Mouse (Mus musculus) liver, embryonic 12.5 days (tissue): ENCODE measurements around the gene Dlx3. TPM values are rescaled to one million over a fixed set of nuclear protein-coding genes. Genes with fewer than 3 reads are reported as not detected.
A peak's percentile ranks its signal among the peaks of the same experiment; 100 is the strongest.

ENCODE experiments used
- ATAC-seq: fragments of 200-750 bp; cut with Nextera tagmentation; 2 replicates; pipeline ENCODE4 v1.8.0; 2017; ENCODE audit warnings: moderate number of reproducible peaks, mild to moderate bottlenecking, moderate library complexity
- H3K27ac ChIP-seq: fragments of 300-500 bp; sonication (generic); 2 replicates; pipeline ENCODE4 v1.5.1; 2016; ENCODE audit warnings: mild to moderate bottlenecking
- H3K27me3 ChIP-seq: fragments of 300-500 bp; sonication (generic); replicated peaks from 2 replicates; pipeline ENCODE4 v1.6.1; 2016; ENCODE audit warnings: mild to moderate bottlenecking, moderate library complexity
- H3K36me3 ChIP-seq: fragments of 300-500 bp; sonication (generic); 2 replicates; pipeline ENCODE4 v1.6.1; 2016; ENCODE audit warnings: mild to moderate bottlenecking, moderate library complexity
- H3K4me1 ChIP-seq: fragments of 300-500 bp; sonication (generic); 2 replicates; pipeline ENCODE4 v1.6.1; 2016
- H3K4me2 ChIP-seq: fragments of 300-500 bp; sonication (generic); 2 replicates; pipeline ENCODE4 v1.6.1; 2016; ENCODE audit warnings: mild to moderate bottlenecking, moderate library complexity
- H3K4me3 ChIP-seq: fragments of 300-500 bp; sonication (generic); 2 replicates; pipeline ENCODE4 v1.5.1; 2016; ENCODE audit warnings: mild to moderate bottlenecking, moderate library complexity
- H3K9ac ChIP-seq: fragments of 300-500 bp; sonication (generic); 2 replicates; pipeline ENCODE4 v1.6.1; 2016; ENCODE audit warnings: mild to moderate bottlenecking, moderate library complexity
- H3K9me3 ChIP-seq: fragments of 300-500 bp; sonication (generic); replicated peaks from 2 replicates; pipeline ENCODE4 v1.6.1; 2016; ENCODE audit warnings: mild to moderate bottlenecking, moderate library complexity
- WGBS: fragments of 180-500 bp; shearing (Covaris S2); methylation state at CpG from one replicate; pipeline ENCODE4 v1.1.7; 2016; ENCODE audit not compliant: insufficient replicate concordance; 5-methylcytosine and 5-hydroxymethylcytosine counted together
- polyA plus RNA-seq: library from polyadenylated mRNA; unstranded; fragments of >200 nt; fragmentation: Nextera tagmentation; extraction: Ambion mirVana; gene quantifications from 2 replicates; pipeline ENCODE4 v1.2.1, GENCODE M21; 2016

The Dlx3 gene
- polyA plus RNA-seq, 1 experiment from 2014 or later, result 0.05 TPM

GRCm38 (mm10) chr11:95095596-95095995 lies 24.3 kb upstream of the Dlx3 start:
- Histone ChIP-seq H3K27ac (no peak overlapping the region), H3K4me3 (no peak overlapping the region), H3K4me1 (peaks cover 8% of the 10 kb centered on the region; the same call in 1 of the 2 replicates), H3K36me3 (no peaks in the 10 kb centered on the region), H3K4me2 (no peak overlapping the region), H3K9ac (no peak overlapping the region), H3K9me3 (no peaks in the 10 kb centered on the region), H3K27me3 (peaks cover 35% of the 10 kb centered on the region)
- ATAC-seq, result no peak
- 72% methylated on average over 10 of the region's 10 CpGs for WGBS

DNA sequence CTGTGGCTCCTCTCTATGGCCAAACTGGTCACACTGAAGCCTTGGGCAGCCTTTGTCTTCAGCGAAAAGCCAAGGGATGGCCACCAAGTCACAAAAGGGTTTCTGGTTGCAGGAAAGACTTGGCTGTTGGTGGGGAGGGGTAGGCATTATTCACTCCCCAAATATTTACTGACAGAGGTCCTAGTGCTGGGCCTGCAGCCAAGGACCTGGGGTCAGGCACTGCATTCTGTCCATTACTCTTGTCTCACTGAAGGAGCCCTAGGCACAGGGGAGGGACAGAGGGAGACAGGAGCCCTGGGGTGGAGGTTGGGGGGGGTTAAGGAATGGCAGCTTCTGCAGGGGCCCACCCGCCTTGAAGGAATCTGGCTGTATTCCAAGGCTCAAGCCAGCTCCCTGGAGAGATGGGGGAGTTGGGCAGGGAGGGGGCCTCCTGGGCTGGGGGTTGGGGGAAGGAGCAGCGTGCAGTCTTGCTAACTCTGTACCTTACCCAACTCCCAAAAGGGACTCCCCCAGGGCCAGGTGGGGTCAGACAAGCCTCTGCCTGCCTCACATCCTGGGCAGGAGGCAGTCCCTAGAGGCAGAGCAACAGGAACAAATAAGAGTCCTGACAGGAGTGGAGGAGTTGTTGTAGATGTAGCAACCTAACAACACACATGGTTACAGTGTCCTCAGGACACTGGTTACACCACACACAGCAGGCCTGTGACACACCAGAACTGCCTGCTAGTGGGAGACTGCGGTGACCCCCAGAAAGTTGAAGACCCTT lies 23.1 kb upstream of the Dlx3 start:
- H3K4me2 ChIP-seq, result no peak overlapping the region
- no peak overlapping the region; the same call in 1 of the 2 replicates for H3K27ac ChIP-seq

DNA sequence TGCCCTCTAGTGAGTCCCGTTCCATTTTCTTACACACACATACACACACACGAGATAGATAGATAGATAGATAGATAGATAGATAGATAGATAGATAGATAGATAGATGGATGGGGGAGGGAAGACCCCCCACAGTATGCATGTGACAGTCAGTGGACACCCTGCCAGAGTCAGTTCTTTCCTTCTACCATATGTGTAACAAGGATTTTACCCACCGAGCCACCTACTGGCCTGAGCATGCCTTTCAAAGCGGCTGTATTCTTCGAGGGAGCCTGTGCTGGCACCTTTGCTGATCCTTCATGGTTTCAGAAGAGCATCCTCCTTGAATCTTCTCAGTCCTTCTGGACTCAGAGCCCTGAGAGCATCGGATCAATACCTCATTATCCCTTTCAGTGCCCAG lies 22.0 kb upstream of the Dlx3 start:
- H3K36me3 ChIP-seq, result no peaks in the 10 kb centered on the region
- no peak overlapping the region for H3K4me2 ChIP-seq
- no peak for ATAC-seq
- H3K27ac ChIP-seq, result no peak overlapping the region
- H3K9ac ChIP-seq, result no peak overlapping the region
- H3K4me1 ChIP-seq, result peaks cover 8% of the 10 kb centered on the region; the same call in 1 of the 2 replicates
- no peaks in the 10 kb centered on the region for H3K9me3 ChIP-seq
- WGBS, result 56% methylated on average over 6 of the region's 6 CpGs
- H3K4me3 ChIP-seq, result no peak overlapping the region
- peaks cover 50% of the 10 kb centered on the region for H3K27me3 ChIP-seq

More for the DNA sequence above, 23.1 kb upstream of the Dlx3 start:
- H3K9me3 ChIP-seq, result no peaks in the 10 kb centered on the region
- no peaks in the 10 kb centered on the region for H3K36me3 ChIP-seq
- no peak overlapping the region for H3K4me3 ChIP-seq
- peak; percentile 32; the same call in 1 of the 2 replicates for ATAC-seq
- peaks cover 47% of the 10 kb centered on the region for H3K27me3 ChIP-seq
- 57% methylated on average over 4 of the region's 4 CpGs for WGBS
- no peak overlapping the region for H3K9ac ChIP-seq
- peaks cover 8% of the 10 kb centered on the region; the same call in 1 of the 2 replicates for H3K4me1 ChIP-seq

DNA sequence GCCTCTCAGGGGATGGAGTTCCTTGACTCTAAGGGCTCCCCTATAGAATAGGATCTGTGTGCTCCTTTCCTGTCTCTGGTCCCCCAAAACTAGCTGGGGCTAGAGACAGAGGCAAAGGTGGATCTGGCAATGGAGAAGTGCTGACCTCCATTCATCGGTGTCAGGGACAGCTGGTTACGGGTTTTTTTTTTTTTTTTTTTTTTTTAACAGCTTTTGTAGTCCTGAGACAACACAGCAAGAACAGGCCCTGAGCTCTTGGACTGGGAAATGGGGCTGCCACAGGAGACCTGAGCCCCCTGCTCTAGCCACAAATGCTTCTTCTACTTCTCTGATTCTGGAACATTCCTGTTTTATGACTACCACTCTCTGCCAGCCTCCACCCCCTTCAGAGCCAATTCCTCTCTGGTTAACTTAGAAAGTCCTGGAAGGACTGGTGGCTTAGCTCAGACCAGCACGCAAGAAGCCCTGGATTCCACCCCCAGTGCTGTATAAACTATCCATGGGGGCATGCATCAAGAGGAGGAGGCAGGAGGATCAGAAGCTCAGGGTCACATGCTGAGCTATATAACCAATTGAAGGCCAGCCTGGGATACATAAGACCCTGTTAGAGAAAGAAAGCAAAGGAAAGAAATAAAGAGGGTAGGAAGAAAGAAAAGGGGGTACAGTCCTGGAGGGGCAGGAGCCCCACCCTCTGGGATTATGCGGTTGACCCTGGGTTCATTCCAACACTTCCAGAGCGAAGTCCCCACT lies 21.4 kb upstream of the Dlx3 start:
- H3K4me3 ChIP-seq, result no peak overlapping the region
- H3K9me3 ChIP-seq, result no peaks in the 10 kb centered on the region
- WGBS, result 60% methylated on average over 5 of the region's 5 CpGs
- H3K27ac ChIP-seq, result no peak overlapping the region
- no peak overlapping the region for H3K9ac ChIP-seq
- no peak for ATAC-seq
- H3K27me3 ChIP-seq, result peaks cover 56% of the 10 kb centered on the region
- no peak overlapping the region for H3K4me2 ChIP-seq
- peaks cover 8% of the 10 kb centered on the region; the same call in 1 of the 2 replicates for H3K4me1 ChIP-seq
- H3K36me3 ChIP-seq, result no peaks in the 10 kb centered on the region

DNA sequence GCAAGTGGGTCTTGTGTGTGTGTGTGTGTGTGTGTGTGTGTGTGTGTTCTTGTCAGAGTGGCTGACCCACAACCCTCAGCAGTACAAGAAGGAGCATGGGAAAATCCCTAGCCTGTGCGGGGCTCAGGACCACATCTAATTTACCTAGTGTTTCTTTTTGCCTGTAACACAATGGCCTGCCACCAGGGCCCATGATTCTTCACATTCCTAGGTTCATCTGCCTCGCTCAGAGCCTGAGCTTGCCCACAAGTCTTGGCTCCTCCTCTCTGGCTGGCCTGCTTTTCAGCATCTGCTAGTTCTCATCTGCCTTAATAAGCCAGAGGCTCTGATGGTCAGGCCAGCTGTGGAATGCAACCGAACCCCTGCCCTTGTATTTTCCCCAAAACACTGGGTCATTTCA lies 19.5 kb upstream of the Dlx3 start:
- H3K4me1 ChIP-seq, result peaks cover 21% of the 10 kb centered on the region
- peaks cover 74% of the 10 kb centered on the region for H3K27me3 ChIP-seq
- H3K36me3 ChIP-seq, result no peaks in the 10 kb centered on the region
- no peak overlapping the region for H3K4me2 ChIP-seq
- WGBS, result 41% methylated on average over 3 of the region's 3 CpGs
- no peak overlapping the region for H3K27ac ChIP-seq
- no peak for ATAC-seq
- H3K9me3 ChIP-seq, result no peaks in the 10 kb centered on the region
- no peak overlapping the region for H3K4me3 ChIP-seq
- no peak overlapping the region for H3K9ac ChIP-seq

DNA sequence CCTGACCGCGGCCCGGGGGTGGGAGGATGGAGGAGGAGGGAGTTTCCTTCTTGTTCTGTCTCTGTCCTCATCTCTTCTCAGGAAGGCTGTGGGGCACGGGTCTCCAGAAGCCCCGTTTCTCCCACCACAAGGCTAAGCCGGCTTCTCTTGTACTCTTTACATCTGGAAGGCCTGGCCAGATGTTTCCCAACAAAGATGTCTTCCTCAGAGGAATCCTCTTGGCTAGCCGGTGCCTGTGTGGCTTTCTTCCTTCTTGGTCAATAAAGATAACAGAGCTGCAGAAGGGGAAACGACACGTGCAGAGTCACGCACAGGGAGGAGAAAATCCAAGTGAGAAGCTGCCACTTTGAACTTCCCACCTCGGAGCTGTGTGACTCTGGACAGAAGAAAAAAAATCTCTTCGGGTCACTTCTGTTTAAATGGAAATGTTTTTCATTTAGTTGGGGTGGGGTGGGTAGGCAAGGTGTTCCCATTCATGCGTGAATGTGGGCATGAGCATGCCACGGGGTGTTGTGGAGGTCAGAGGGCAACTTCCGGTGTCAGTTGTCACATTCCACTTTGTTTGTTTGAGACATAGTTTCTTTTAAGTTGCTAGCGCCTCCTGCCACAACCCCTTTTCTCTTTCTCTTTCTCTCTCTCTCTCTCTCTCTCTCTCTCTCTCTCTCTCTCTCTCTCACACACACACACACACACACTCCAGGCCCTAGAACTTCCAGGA lies 18.7 kb upstream of the Dlx3 start:
- no peaks in the 10 kb centered on the region for H3K36me3 ChIP-seq
- no peak overlapping the region for H3K4me2 ChIP-seq
- H3K27me3 ChIP-seq, result peaks cover 83% of the 10 kb centered on the region
- WGBS, result 17% methylated on average over 16 of the region's 16 CpGs
- no peak for ATAC-seq
- H3K4me3 ChIP-seq, result no peak overlapping the region
- H3K27ac ChIP-seq, result no peak overlapping the region
- no peak overlapping the region for H3K9ac ChIP-seq
- no peaks in the 10 kb centered on the region for H3K9me3 ChIP-seq
- peaks cover 24% of the 10 kb centered on the region for H3K4me1 ChIP-seq

DNA sequence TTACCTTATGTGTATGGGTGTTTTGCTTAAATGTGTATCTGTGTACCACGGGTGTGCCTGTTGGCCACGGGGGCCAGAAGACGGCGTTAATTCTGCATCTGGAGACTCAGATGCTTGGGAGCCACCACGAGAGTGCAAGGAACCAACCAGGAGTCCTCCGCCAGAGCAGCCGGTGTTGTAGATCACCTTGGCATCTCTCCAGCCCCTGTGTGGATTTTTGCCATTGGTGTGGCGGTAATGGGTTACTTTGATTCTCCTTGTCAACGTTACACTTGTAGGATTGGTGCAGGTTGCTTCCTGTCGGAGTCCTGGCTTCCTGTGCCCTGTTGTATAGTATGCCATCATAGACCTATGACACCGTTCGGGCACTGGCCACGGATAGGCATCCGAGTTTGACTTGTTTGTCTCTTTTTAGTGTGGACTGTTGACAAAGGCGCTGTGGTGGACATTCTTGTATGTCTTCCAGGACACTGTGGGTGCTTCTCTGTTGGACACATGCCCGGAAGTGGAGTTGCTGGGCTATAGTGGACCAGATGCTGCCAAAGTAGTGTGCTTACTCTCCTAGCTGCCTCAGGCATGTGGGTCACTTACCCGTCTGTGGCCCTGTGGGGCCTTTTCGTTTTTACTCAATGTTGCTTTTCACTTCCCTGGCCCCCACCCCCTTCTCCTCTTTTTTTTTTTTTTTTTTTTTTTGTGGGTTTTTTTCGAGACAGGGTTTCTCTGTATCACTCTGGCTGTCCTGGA lies 17.6 kb upstream of the Dlx3 start:
- H3K9ac ChIP-seq, result no peak overlapping the region
- WGBS, result 69% methylated on average over 19 of the region's 19 CpGs
- H3K4me2 ChIP-seq, result no peak overlapping the region
- H3K4me1 ChIP-seq, result peaks cover 17% of the 10 kb centered on the region
- H3K9me3 ChIP-seq, result no peaks in the 10 kb centered on the region
- no peak for ATAC-seq
- H3K27ac ChIP-seq, result no peak overlapping the region
- no peak overlapping the region for H3K4me3 ChIP-seq
- no peaks in the 10 kb centered on the region for H3K36me3 ChIP-seq
- peaks cover 94% of the 10 kb centered on the region for H3K27me3 ChIP-seq

DNA sequence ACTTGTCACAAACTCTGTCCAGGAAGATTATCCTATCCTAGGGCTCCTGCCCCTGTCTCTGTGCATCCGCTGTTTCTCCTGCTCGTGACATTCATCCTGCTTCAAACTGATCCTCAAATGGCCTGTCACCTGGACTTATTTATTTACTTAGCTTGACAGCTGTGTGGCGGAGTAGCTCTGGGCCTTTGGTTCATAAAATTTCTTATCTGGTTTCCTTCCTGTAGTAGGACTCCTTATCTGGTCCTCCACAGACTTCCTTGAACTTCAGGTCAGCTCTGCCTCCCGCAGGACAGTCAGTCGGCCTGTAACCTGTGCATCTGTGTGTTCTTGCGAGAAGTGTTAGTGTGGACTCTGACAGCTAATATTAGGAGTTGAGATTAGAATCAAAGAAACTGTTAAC lies 15.7 kb upstream of the Dlx3 start:
- 6% methylated on average over 6 of the region's 6 CpGs for WGBS
- H3K9me3 ChIP-seq, result no peaks in the 10 kb centered on the region
- H3K4me2 ChIP-seq, result no peak overlapping the region
- H3K27ac ChIP-seq, result no peak overlapping the region
- H3K27me3 ChIP-seq, result peaks cover 95% of the 10 kb centered on the region
- H3K4me1 ChIP-seq, result peaks cover 16% of the 10 kb centered on the region
- H3K9ac ChIP-seq, result no peak overlapping the region
- no peaks in the 10 kb centered on the region for H3K36me3 ChIP-seq
- H3K4me3 ChIP-seq, result no peak overlapping the region
- no peak for ATAC-seq

GRCm38 (mm10) chr11:95105274-95105874 lies 14.5 kb upstream of the Dlx3 start:
- 3% methylated on average over 25 of the region's 25 CpGs for WGBS
- H3K4me3 ChIP-seq, result no peak overlapping the region
- no peak overlapping the region for H3K9ac ChIP-seq
- H3K27me3 ChIP-seq, result peaks cover 84% of the 10 kb centered on the region
- no peaks in the 10 kb centered on the region for H3K9me3 ChIP-seq
- H3K27ac ChIP-seq, result no peak overlapping the region
- no peaks in the 10 kb centered on the region for H3K36me3 ChIP-seq
- H3K4me1 ChIP-seq, result peaks cover 16% of the 10 kb centered on the region
- no peak for ATAC-seq
- H3K4me2 ChIP-seq, result peak overlapping the region; percentile 44

DNA sequence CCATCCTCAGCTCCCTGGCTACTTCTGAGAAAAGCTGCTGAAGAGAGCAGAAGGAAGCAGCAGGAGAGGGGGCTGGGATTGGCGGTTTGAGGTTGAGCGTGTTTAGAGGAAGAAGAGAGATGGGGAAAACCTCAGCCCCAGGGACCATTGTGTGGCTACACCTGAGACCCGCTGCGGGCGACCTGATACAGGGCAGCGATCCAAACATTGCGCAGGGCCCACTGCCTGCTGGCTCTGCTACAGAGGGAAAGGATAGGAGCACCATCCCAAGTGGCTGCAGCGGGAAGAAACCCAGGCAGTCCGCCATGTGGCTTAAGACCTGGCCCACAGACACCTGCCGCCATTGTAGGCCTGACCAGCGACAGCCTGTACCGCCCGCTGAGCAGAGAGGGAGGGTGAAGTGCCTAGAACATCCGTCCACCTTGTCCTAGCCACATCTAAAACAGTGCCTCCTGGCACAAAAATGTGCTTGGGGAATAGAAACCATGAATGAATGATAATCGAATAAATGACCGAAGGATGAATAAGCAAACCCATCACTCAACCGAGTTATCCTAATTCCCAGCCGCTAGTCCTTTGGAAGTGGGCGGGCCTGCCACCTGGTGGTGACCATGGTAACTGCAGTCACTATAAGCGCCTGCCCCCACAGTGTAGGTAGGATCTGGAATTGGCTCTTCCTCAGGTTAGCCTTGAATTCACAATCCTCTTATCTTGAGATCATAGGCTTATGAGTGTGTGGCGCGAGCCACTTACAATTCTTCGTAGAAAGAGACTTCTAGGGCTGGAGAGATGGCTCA lies 13.3 kb upstream of the Dlx3 start:
- Histone ChIP-seq H3K9ac (no peak overlapping the region), H3K27me3 (peaks cover 71% of the 10 kb centered on the region), H3K4me2 (no peak overlapping the region), H3K9me3 (no peaks in the 10 kb centered on the region), H3K4me1 (peaks cover 16% of the 10 kb centered on the region), H3K27ac (no peak overlapping the region), H3K4me3 (no peak overlapping the region), H3K36me3 (no peaks in the 10 kb centered on the region)
- ATAC-seq, result no peak
- WGBS, result 21% methylated on average over 23 of the region's 23 CpGs
